Mouse (Mus musculus) frontal cortex, postnatal 25 days (tissue): ENCODE results near the gene Trappc3.

Experiments
- DNase-seq, 2 experiments: peaks; one replicate each; pipeline ENCODE4 v3.0.0; 2022; ENCODE audit warnings: low spot score in 2 of 2

The Trappc3 gene

DNA sequence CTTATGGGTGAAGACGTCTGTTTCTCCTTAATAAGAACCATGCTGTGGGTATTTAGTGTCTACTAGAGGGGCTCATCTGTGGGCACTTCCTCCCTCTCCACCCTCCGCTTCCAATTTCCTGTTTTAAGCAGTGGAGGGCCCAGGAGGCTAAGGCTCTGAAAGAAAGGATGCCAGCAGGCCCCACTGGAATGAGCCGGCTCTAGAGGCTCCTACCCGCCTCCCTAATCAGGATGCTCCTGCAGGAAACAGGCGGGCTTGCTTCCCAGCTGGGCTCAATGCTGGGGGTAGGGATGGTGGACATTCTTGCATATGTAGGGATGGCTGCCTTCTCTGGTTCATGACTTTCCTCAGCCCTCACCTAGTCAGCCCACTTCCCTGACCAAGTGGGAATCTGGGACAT, 51.1 kb downstream of the Trappc3 start:
- no peak for DNase-seq

DNA sequence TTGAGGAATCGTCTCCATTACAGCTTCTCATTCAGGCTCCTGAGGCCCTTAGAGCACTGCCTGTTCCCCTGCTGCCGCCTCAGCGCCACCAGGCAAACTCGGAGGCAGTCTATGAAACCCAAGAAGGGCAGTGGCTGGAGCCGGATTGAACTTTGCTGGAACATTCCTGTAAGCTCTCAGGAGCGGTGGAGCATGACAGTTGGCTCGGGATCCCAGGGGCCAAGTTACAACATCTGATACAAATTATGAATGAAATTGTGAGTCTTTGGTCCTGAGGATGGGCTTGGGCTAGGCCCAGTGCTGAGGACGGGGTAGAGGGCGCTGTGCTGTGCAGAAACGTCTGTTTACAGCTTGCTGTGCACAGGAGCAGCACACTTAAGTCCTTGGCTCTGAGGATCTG, 52.3 kb downstream of the Trappc3 start:
- DNase-seq, result no peak

DNA sequence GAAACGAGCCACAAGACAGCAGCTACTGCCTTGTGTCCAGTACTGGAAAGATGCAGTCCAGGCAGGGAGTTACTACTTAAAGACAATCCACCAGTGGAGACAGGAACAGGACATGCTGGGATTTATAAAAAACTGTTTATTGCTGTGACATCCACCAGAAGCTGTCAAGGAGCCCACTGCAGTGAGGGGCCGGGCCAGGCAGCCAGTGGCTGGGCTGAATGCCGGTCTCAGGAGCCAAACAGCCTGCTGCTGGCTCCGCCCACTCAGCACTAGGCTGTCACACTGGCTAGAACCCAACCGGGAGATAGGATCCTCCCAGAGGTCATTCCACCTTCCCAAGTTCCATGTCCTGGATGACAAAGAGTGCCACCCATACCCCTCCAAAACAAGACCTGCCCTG, 53.8 kb downstream of the Trappc3 start:
- DNase-seq, result no peak

DNA sequence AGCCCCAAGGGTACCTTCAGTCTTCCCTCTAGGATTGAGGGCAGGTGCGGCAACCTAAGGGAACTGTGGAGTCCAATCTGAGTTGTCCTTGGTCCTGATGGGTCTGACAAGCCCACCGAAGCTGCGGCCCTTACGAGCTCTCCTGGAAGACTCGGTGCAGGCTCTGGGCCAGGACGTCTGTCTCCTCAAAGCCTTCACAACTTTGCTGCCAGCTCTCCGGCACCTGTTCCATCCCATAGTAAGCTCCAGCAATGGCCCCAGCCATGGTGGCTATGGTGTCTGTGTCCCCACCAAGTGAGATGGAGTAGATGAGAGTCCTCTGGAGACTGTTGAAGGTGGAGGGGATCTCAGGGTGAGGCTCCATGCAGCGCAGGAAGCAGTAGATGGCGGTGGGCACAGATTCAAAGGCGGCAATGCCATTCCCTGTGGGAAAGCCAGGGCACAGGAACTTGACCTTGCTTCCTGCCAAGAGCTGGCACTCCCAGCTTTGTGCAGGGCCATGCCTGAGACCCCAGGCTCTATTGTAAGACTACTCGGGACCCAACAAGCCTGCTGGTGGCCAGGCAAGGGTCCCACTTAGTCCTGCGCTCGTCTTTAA, 54.4 kb downstream of the Trappc3 start:
- no peak for DNase-seq

DNA sequence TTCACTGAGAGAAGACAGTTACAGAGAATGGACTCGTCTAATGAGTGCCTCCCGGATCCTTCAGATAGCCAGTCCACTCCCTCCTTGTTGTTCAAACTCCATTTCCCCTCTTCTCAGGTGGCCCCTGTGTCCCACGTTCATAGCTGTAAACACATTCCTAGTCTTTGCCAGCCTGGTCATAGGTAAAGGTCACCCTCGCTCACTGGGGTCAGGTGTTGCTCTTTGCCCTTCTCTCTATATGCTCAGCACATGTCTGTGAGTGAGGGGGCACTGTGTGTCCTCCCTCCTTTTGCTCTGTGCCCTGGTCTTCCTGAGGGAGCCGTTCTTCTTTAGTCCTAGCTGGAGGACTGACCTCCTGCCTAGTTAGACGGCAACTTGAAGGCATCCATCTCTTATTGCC, 57.7 kb downstream of the Trappc3 start:
- no peak for DNase-seq

DNA sequence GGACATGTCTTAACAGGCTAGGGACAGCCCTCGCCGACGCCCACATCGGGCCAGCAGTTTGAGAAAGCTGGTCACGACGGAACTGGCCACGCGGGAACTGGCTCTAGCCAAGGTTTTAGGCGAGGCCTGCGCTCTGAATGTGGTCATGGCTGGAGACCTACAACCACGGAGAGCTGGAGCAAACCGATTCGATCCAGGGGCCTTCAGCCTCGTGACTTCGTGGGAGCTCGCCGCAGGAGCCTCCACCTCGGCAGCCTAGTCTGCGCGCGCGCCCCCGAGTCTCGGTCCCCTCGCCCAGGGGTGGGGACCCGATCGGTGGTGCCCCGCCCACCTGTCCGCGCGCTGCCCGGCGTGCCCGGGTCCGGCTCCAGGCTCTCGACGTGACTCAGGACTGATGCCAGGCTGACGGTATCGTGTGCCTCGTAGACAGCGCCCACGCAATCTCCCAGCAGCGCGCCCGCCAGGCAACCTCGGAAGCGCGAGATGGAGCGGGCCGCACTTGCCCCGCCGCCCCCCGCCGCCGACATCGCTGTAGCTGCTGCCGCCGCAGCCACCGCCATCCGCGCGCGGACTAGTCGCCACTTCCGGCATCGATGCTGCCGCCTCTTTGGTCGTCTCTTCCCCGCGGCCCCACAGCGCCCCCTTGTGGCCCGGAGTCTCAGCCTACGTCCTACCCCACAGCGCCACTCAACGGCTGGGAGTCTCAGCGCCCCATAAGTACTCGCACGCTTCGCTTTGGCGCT, 59.2 kb downstream of the Trappc3 start, which contains the start of gene Adprhl2:
Gene Adprhl2, minus strand, starts transcription at position 593 of the 743 bp plus-strand sequence.
- peak; percentile 99 for DNase-seq

DNA sequence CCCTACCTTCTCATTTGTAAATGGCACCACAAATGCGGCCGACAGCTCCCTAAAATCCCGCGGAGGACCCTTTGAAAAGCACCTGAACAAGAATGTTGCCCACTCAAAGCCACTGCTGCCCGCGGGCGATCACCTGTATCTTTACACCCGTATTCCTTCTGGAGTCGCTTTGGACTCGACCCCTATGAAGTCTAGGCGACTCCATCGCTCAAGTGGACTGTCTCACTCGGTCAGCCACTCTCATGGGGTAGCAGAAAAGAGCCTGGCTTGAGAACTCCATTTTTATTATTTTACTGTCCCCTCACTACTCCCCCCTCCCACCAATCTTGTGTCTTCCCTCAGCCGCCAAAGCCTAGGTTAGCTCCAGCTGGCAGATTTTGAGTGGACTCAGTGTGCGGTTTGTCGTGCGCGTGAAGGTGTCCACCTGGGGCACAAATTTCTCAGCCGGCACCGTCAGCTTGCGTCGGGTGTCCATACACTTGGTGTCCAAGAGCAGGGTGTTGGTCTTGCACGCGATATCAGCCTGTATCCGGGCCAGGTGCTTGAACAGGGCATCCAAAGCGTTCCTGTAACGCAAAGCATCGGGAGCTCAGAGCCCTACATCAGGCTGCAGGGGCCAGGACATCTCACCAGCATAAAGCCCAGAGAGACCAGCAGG, 59.9 kb downstream of the Trappc3 start:
- DNase-seq, result no peak

DNA sequence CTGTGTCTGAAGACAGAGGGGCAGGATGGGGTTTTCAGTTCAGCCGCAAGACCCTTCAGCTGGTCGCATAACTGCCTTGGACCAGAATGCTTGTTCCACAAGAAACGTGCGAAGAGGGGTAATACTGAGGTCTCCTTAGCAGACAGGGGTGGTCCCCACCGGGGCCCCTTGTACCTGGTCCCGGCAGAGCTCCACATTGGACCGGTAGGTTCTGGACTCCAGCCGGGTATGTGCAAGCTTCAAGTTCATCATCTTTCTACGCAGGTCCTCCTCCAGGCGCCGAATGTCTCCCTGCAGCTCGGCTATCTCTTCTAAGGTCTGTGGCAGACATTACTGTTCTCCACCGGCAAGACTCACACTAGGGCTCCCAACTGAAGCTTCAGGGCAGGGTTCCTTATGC, 60.5 kb downstream of the Trappc3 start:
- DNase-seq, result no peak

DNA sequence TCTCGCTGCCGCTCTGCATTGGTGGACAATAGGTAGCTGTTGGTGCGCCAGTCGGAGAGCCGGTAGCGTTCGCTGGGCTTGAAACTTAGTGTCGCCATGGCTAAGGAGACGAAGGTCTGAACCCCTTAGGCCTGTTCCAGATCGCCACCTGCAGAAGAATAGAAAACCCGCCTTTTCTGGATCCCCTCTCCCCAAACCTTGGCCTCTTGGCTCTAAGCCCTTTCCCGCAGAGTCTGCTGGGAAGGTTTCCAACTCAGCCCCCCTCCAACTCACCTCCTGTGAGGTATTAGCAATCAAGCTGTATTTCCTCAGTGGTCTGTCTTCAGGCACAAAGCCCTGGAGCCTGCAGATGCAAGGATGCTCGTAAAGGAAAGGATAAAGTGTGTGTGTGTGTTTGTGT, 62.7 kb downstream of the Trappc3 start:
- DNase-seq, result no peak

DNA sequence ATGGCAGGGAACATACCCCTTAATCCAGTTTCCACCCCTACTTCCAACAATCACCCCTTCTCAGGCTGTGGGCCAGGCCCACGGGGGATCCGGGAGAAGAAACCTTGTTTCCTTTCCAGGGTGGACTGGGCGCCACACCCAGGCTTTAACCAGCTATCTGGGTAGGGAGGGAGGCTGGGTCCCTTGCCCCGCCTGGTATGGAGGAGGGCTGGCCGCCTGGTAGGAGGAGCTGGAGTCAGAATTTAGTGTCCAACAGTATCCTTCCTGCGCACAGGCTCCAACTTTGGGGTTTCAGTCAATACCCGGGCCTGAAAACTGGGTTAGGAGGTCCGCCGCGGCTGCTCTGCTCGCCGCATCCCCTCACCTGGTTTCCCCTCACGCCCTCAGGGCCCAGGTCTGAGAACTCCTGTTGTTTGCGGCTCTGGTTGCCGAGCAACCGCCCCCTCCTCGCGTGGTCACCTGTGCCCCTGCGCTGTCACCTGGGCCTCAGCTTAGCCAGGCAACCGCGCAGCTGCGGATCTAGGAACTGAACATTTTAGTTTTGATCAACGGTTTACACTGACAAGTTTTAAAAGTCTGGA, 63.2 kb downstream of the Trappc3 start, which contains the start of gene Tekt2:
Gene Tekt2, minus strand, starts transcription at position 408 of the 581 bp plus-strand sequence.
- no peak for DNase-seq
